In genomic region chr3:41376848-41377582, GRCm38 (mm10) we compare ENCODE assay signal across 9 mouse cellular contexts.
DNase-seq lines count a peak whose midpoint lies in the region; ATAC-seq and TF ChIP-seq lines count a peak whose summit lies in the region.
"Had no signal": no experiment of that assay in that cellular context is flagged by ENCODE, and none has a peak within 500 bp of the region (broad histone marks: within the 10 kb centered on the region; RNA-seq: fewer than 3 reads in every experiment).

No protein-coding gene starts in this region.

- DNase-seq in adrenal gland, adult 2 months, result peak; percentile 58
- DNase-seq in adrenal gland, adult 18-20 months (ENCODE audit: low spot score in 2 of 2), result no peak
- DNase-seq in thymus, postnatal 25 days, result peak; percentile 5
- DNase-seq in thymus, postnatal 0 days (ENCODE audit: low spot score), result no peak
- no peak for DNase-seq in stomach, postnatal 0 days (ENCODE audit: low spot score)
- DNase-seq in right cerebral cortex, postnatal 36 days (ENCODE audit: low spot score in 2 of 2), result no peak
- DNase-seq: B cell, adult 2 months had no signal

- 53% methylated on average over 6 of the region's 6 CpGs for WGBS in intestine, embryonic 16.5 days
- 67% methylated on average over 6 of the region's 6 CpGs for WGBS in stomach, postnatal 0 days

- H3K36me3 ChIP-seq in intestine, embryonic 16.5 days (ENCODE audit: control insufficient read depth, insufficient read depth, low read length), result no peaks in the 10 kb centered on the region
- no peaks in the 10 kb centered on the region for H3K36me3 ChIP-seq in stomach, postnatal 0 days (ENCODE audit: control insufficient read depth, insufficient read depth, low read length)

- no peak overlapping the region for H3K27ac ChIP-seq in intestine, embryonic 16.5 days (ENCODE audit: low read length)
- H3K27ac ChIP-seq in stomach, postnatal 0 days (replicated peaks), result no peak overlapping the region

- ATAC-seq in intestine, embryonic 16.5 days, result peak; percentile 94
- peak; percentile 82 for ATAC-seq in stomach, postnatal 0 days (ENCODE audit: low FRiP score, low TSS enrichment)
- ATAC-seq in monocyte, adult 5-6 weeks (replicated peaks; ENCODE audit: insufficient number of reproducible peaks, low FRiP score, low TSS enrichment, poor library complexity, severe bottlenecking), result no peak

- H3K9me3 ChIP-seq in intestine, embryonic 16.5 days (ENCODE audit: control insufficient read depth, low read length), result no peaks in the 10 kb centered on the region
- H3K9me3 ChIP-seq in stomach, postnatal 0 days (ENCODE audit: control insufficient read depth, low read length), result no peaks in the 10 kb centered on the region

- TF ChIP-seq EP300 in stomach, postnatal 0 days (optimal IDR thresholded peaks at IDR 0.05), result no peak

- no peak overlapping the region for H3K4me3 ChIP-seq in intestine, embryonic 16.5 days (ENCODE audit: low read length)
- no peak overlapping the region for H3K4me3 ChIP-seq in stomach, postnatal 0 days (ENCODE audit: low read depth, low read length)

- no peak overlapping the region for H3K9ac ChIP-seq in intestine, embryonic 16.5 days (ENCODE audit: low read depth, low read length)
- H3K9ac ChIP-seq in stomach, postnatal 0 days (ENCODE audit: low read length), result no peak overlapping the region

- H3K4me2 ChIP-seq in intestine, embryonic 16.5 days (ENCODE audit: low read depth, low read length), result no peak overlapping the region
- H3K4me2 ChIP-seq in stomach, postnatal 0 days (replicated peaks; ENCODE audit: low read depth), result no peak overlapping the region

- H3K4me1 ChIP-seq in intestine, embryonic 16.5 days (ENCODE audit: control insufficient read depth, insufficient read depth, low read length), result peaks cover 11% of the 10 kb centered on the region
- no peaks in the 10 kb centered on the region for H3K4me1 ChIP-seq in stomach, postnatal 0 days (replicated peaks; ENCODE audit: control insufficient read depth, insufficient read depth)

- TF ChIP-seq CTCF in stomach, postnatal 0 days (IDR thresholded peaks at IDR 0.05; ENCODE audit: low read depth), result peak; percentile 49

- H3K27me3 ChIP-seq in intestine, embryonic 16.5 days (replicated peaks; ENCODE audit: control insufficient read depth, insufficient read depth, low read length), result no peaks in the 10 kb centered on the region
- H3K27me3 ChIP-seq in stomach, postnatal 0 days (ENCODE audit: control insufficient read depth, insufficient read depth, low read length), result no peaks in the 10 kb centered on the region

Comparison
In these comparisons a context has a peak if more than half of its experiments do, and no peak if none do; other contexts are left out.
1. DNase-seq: peak in adrenal gland, adult 2 months (single experiment) and thymus, postnatal 25 days (single experiment); none in adrenal gland, adult 18-20 months (0 of 2), thymus, postnatal 0 days (single experiment), stomach, postnatal 0 days (single experiment) and right cerebral cortex, postnatal 36 days (0 of 2).